Mouse (Mus musculus) bone marrow, adult 2 months (tissue): ENCODE measurements around the gene Zbtb37. TPM values are rescaled to one million over a fixed set of nuclear protein-coding genes. Genes with fewer than 3 reads are reported as not detected.
"Not testable (repeated sequence)": the region's sequence is repeated elsewhere in the genome, so short reads cannot be mapped to it uniquely, and the experiment has no call there.

Experiments used
- H3K27ac ChIP-seq: fragments of 200-500 bp; 2 replicates; pipeline ENCODE4 v1.5.1; 2012; ENCODE audit warnings: low read depth, mild to moderate bottlenecking, control low read depth, inconsistent platforms, low read length; ENCODE audit not compliant: control insufficient read depth, poor library complexity, insufficient read depth
- H3K4me1 ChIP-seq: fragments of 200-500 bp; 2 replicates; pipeline ENCODE4 v1.6.1; 2011; ENCODE audit warnings: low read length; ENCODE audit not compliant: control insufficient read depth, insufficient read depth
- H3K4me3 ChIP-seq: fragments of 200-500 bp; replicated peaks from 2 replicates; pipeline ENCODE3; 2011; ENCODE audit warnings: mild to moderate bottlenecking, low read depth, low read length, control low read depth; ENCODE audit not compliant: control insufficient read depth
- CTCF ChIP-seq: fragments of 200-500 bp; IDR thresholded peaks from 2 replicates; pipeline ENCODE4 v1.5.1; 2011; ENCODE audit warnings: low read length, control low read depth; ENCODE audit not compliant: control insufficient read depth, insufficient read depth
- POLR2A ChIP-seq: fragments of 200-500 bp; IDR thresholded peaks from 2 replicates; pipeline ENCODE4 v1.6.1; 2011; ENCODE audit warnings: low read depth, mild to moderate bottlenecking, control low read depth, low read length, borderline replicate concordance; ENCODE audit not compliant: control insufficient read depth
- WGBS: fragments of 180-500 bp; shearing (Covaris S2); methylation state at CpG from one replicate; pipeline ENCODE4 v1.1.7; 2018; 5-methylcytosine and 5-hydroxymethylcytosine counted together
- polyA plus RNA-seq: library from polyadenylated mRNA; stranded (reverse); fragments of >200 nt; gene quantifications from 2 replicates; pipeline ENCODE4 v1.2.4, GENCODE M21; 2011; ENCODE audit warnings: low replicate concordance; ENCODE audit not compliant: missing spikeins, insufficient read depth, insufficient read length

Gene Zbtb37
- polyA plus RNA-seq, 1 experiment = 3.6 TPM

GRCm38 (mm10) chr1:161037026-161037425 lies 2.4 kb upstream of the Zbtb37 start:
- Histone ChIP-seq H3K27ac (no peak overlapping the region), H3K4me1 (peaks cover 1% of the 10 kb centered on the region; the same call in 1 of the 2 replicates)
- TF ChIP-seq POLR2A = no peak
- TF ChIP-seq CTCF = no peak

GRCm38 (mm10) chr1:161036411-161036841 lies 1.8 kb upstream of the Zbtb37 start:
- 1% methylated on average over 5 of the region's 5 CpGs for WGBS
- Histone ChIP-seq H3K4me1 (peaks cover 1% of the 10 kb centered on the region; the same call in 1 of the 2 replicates), H3K27ac (no peak overlapping the region), H3K4me3 (peak overlapping the region; percentile 92)
- TF ChIP-seq CTCF (no peak), POLR2A (no peak)

More at GRCm38 (mm10) chr1:161037026-161037425, 2.4 kb upstream of the Zbtb37 start:
- 6% methylated on average over 1 of the region's 1 CpGs for WGBS
- no peak overlapping the region for H3K4me3 ChIP-seq

GRCm38 (mm10) chr1:161035786-161036404 lies 1.2 kb upstream of the Zbtb37 start:
- 2% methylated on average over 6 of the region's 6 CpGs for WGBS
- peaks cover 1% of the 10 kb centered on the region; the same call in 1 of the 2 replicates for H3K4me1 ChIP-seq
- H3K27ac ChIP-seq = no peak overlapping the region
- TF ChIP-seq CTCF (no peak), POLR2A (no peak)
- peak overlapping the region; percentile 92 for H3K4me3 ChIP-seq

GRCm38 (mm10) chr1:161035281-161035785 lies 684 bp upstream of the Zbtb37 start:
- TF ChIP-seq CTCF = no peak
- TF ChIP-seq POLR2A = no peak
- peaks cover 1% of the 10 kb centered on the region; the same call in 1 of the 2 replicates for H3K4me1 ChIP-seq
- under 1% methylated on average over 14 of the region's 14 CpGs for WGBS
- peak overlapping the region; percentile 70 for H3K27ac ChIP-seq
- H3K4me3 ChIP-seq = peak overlapping the region; percentile 92

- WGBS = 1% methylated on average over 21 of the region's 21 CpGs
- H3K4me3 ChIP-seq = peak overlapping the region; percentile 74
- H3K4me1 ChIP-seq = peaks cover 1% of the 10 kb centered on the region; the same call in 1 of the 2 replicates
- peak overlapping the region; percentile 92 for H3K27ac ChIP-seq
- no peak for TF ChIP-seq POLR2A
- no peak for TF ChIP-seq CTCF
Measured at GRCm38 (mm10) chr1:161033856-161034434, 704 bp downstream of the Zbtb37 start.

GRCm38 (mm10) chr1:161032345-161032744 lies 2.3 kb downstream of the Zbtb37 start:
- WGBS = 72% methylated on average over 7 of the region's 7 CpGs
- no peak overlapping the region for H3K27ac ChIP-seq
- H3K4me3 ChIP-seq = no peak overlapping the region
- no peak for TF ChIP-seq CTCF
- TF ChIP-seq POLR2A = no peak
- H3K4me1 ChIP-seq = peaks cover 1% of the 10 kb centered on the region; the same call in 1 of the 2 replicates

- TF ChIP-seq POLR2A = no peak
- TF ChIP-seq CTCF = no peak
- H3K27ac ChIP-seq = no peak overlapping the region
- no peak overlapping the region for H3K4me3 ChIP-seq
- H3K4me1 ChIP-seq = peaks cover 1% of the 10 kb centered on the region; the same call in 1 of the 2 replicates
- 81% methylated on average over 9 of the region's 9 CpGs for WGBS
Measured at GRCm38 (mm10) chr1:161031881-161032280, 2.8 kb downstream of the Zbtb37 start.

- 75% methylated on average over 3 of the region's 3 CpGs for WGBS
- Histone ChIP-seq H3K4me1 (no peaks in the 10 kb centered on the region), H3K27ac (no peak overlapping the region), H3K4me3 (no peak overlapping the region)
- no peak for TF ChIP-seq CTCF
- no peak for TF ChIP-seq POLR2A
Measured at GRCm38 (mm10) chr1:161030058-161030457, 4.6 kb downstream of the Zbtb37 start.

GRCm38 (mm10) chr1:161028427-161028826 lies 6.2 kb downstream of the Zbtb37 start:
- H3K4me1 ChIP-seq, H3K4me3 ChIP-seq, H3K27ac ChIP-seq: not testable (repeated sequence)
- 63% methylated on average over 1 of the region's 1 CpGs for WGBS
